Mouse (Mus musculus): Measurements from ENCODE around the gene Npnt. TPM values are rescaled to one million over a fixed set of nuclear protein-coding genes. Genes with fewer than 3 reads are reported as not detected.

Npnt gene
- polyA plus RNA-seq (2016; fragmentation: Nextera tagmentation; extraction: Ambion mirVana) = 2.7 and 3.3 TPM in 2 replicates

- Histone ChIP-seq H3K4me2 (peak within 1 kb of the TSS; percentile 83), H3K4me1 (peaks cover 10% of the 10 kb centered on the region), H3K9me3 (replicated peaks) (no peaks in the 10 kb centered on the region), H3K9ac (peak within 1 kb of the TSS; percentile 27; the same call in 1 of the 2 replicates), H3K27ac (no peak within 1 kb of the TSS), H3K36me3 (no peaks in the 10 kb centered on the region), H3K4me3 (peak within 1 kb of the TSS; percentile 60), H3K27me3 (replicated peaks) (peaks cover 56% of the 10 kb centered on the region)
- peak; percentile 72 for ATAC-seq
- under 1% methylated on average over 58 of the region's 82 CpGs for WGBS (ENCODE audit: insufficient replicate concordance)
Observed at GRCm38 (mm10) chr3:132949791-132950528, at the start of gene Npnt. Gene Npnt, minus strand, starts transcription at chr3:132950291.

- Histone ChIP-seq H3K27me3 (replicated peaks) (no peaks in the 10 kb centered on the region), H3K36me3 (peaks cover 48% of the 10 kb centered on the region), H3K27ac (no peak overlapping the region), H3K4me1 (no peaks in the 10 kb centered on the region), H3K9me3 (replicated peaks) (no peaks in the 10 kb centered on the region), H3K9ac (no peak overlapping the region), H3K4me2 (no peak overlapping the region), H3K4me3 (no peak overlapping the region)
- WGBS (ENCODE audit: insufficient replicate concordance) = 85% methylated on average over 9 of the region's 9 CpGs
- no peak for ATAC-seq
Observed at GRCm38 (mm10) chr3:132996299-132996698, 46.2 kb upstream of the Npnt start.

- H3K4me2 ChIP-seq = no peak overlapping the region
- no peak overlapping the region for H3K27ac ChIP-seq
- H3K27me3 ChIP-seq (replicated peaks) = no peaks in the 10 kb centered on the region
- no peak overlapping the region for H3K4me3 ChIP-seq
- H3K9me3 ChIP-seq (replicated peaks) = no peaks in the 10 kb centered on the region
- no peak for ATAC-seq
- no peak overlapping the region for H3K9ac ChIP-seq
- peaks cover 46% of the 10 kb centered on the region for H3K36me3 ChIP-seq
- 80% methylated on average over 3 of the region's 3 CpGs for WGBS (ENCODE audit: insufficient replicate concordance)
- no peaks in the 10 kb centered on the region for H3K4me1 ChIP-seq
Observed at GRCm38 (mm10) chr3:132995904-132996267, 45.8 kb upstream of the Npnt start.

GRCm38 (mm10) chr3:132995172-132995903 is 45.2 kb upstream of the Npnt start:
- ATAC-seq = no peak
- Histone ChIP-seq H3K4me1 (no peaks in the 10 kb centered on the region), H3K27ac (no peak overlapping the region), H3K9me3 (replicated peaks) (no peaks in the 10 kb centered on the region), H3K9ac (no peak overlapping the region), H3K4me3 (no peak overlapping the region), H3K36me3 (peaks cover 42% of the 10 kb centered on the region), H3K27me3 (replicated peaks) (no peaks in the 10 kb centered on the region), H3K4me2 (no peak overlapping the region)
- WGBS (ENCODE audit: insufficient replicate concordance) = 86% methylated on average over 7 of the region's 7 CpGs

- H3K36me3 ChIP-seq = peaks cover 42% of the 10 kb centered on the region
- no peak for ATAC-seq
- H3K9ac ChIP-seq = no peak overlapping the region
- no peaks in the 10 kb centered on the region for H3K9me3 ChIP-seq (replicated peaks)
- 77% methylated on average over 5 of the region's 5 CpGs for WGBS (ENCODE audit: insufficient replicate concordance)
- no peaks in the 10 kb centered on the region for H3K27me3 ChIP-seq (replicated peaks)
- no peaks in the 10 kb centered on the region for H3K4me1 ChIP-seq
- H3K27ac ChIP-seq = no peak overlapping the region
- H3K4me3 ChIP-seq = no peak overlapping the region
- no peak overlapping the region for H3K4me2 ChIP-seq
Observed at GRCm38 (mm10) chr3:132986188-132986587, 36.1 kb upstream of the Npnt start.

GRCm38 (mm10) chr3:132983845-132984485 is 33.9 kb upstream of the Npnt start:
- H3K4me2 ChIP-seq = no peak overlapping the region
- H3K4me3 ChIP-seq = no peak overlapping the region
- H3K4me1 ChIP-seq = no peaks in the 10 kb centered on the region
- no peaks in the 10 kb centered on the region for H3K9me3 ChIP-seq (replicated peaks)
- no peak for ATAC-seq
- no peak overlapping the region for H3K27ac ChIP-seq
- H3K9ac ChIP-seq = no peak overlapping the region
- H3K36me3 ChIP-seq = peaks cover 57% of the 10 kb centered on the region
- H3K27me3 ChIP-seq (replicated peaks) = no peaks in the 10 kb centered on the region
- 62% methylated on average over 4 of the region's 4 CpGs for WGBS (ENCODE audit: insufficient replicate concordance)

- WGBS (ENCODE audit: insufficient replicate concordance) = 83% methylated on average over 2 of the region's 2 CpGs
- no peak for ATAC-seq
- Histone ChIP-seq H3K9ac (no peak overlapping the region), H3K27ac (no peak overlapping the region), H3K36me3 (peaks cover 46% of the 10 kb centered on the region), H3K9me3 (replicated peaks) (no peaks in the 10 kb centered on the region), H3K4me1 (no peaks in the 10 kb centered on the region), H3K27me3 (replicated peaks) (no peaks in the 10 kb centered on the region), H3K4me3 (no peak overlapping the region), H3K4me2 (no peak overlapping the region)
Observed at GRCm38 (mm10) chr3:132981968-132982367, 31.9 kb upstream of the Npnt start.

- H3K4me1 ChIP-seq = no peaks in the 10 kb centered on the region
- H3K36me3 ChIP-seq = peaks cover 37% of the 10 kb centered on the region
- no peak overlapping the region for H3K4me2 ChIP-seq
- no peak for ATAC-seq
- no peaks in the 10 kb centered on the region for H3K27me3 ChIP-seq (replicated peaks)
- no peak overlapping the region for H3K27ac ChIP-seq
- H3K4me3 ChIP-seq = no peak overlapping the region
- H3K9ac ChIP-seq = no peak overlapping the region
- H3K9me3 ChIP-seq (replicated peaks) = no peaks in the 10 kb centered on the region
- 77% methylated on average over 12 of the region's 12 CpGs for WGBS (ENCODE audit: insufficient replicate concordance)
Observed at GRCm38 (mm10) chr3:132979781-132980461, 29.8 kb upstream of the Npnt start.

GRCm38 (mm10) chr3:132966255-132966654 is 16.2 kb upstream of the Npnt start:
- Histone ChIP-seq H3K27me3 (replicated peaks) (no peaks in the 10 kb centered on the region), H3K4me3 (no peak overlapping the region), H3K36me3 (no peaks in the 10 kb centered on the region), H3K9ac (no peak overlapping the region), H3K9me3 (replicated peaks) (no peaks in the 10 kb centered on the region), H3K27ac (no peak overlapping the region), H3K4me1 (no peaks in the 10 kb centered on the region; the same call in 1 of the 2 replicates), H3K4me2 (no peak overlapping the region)
- whole genome bisulfite sequencing (ENCODE audit: insufficient replicate concordance) = 40% methylated on average over 5 of the region's 5 CpGs
- no peak for ATAC-seq

GRCm38 (mm10) chr3:132964715-132965507 is 14.8 kb upstream of the Npnt start:
- Histone ChIP-seq H3K36me3 (no peaks in the 10 kb centered on the region), H3K9ac (no peak overlapping the region)

More at GRCm38 (mm10) chr3:132964715-132965507, 14.8 kb upstream of the Npnt start:
- H3K9me3 ChIP-seq (replicated peaks) = no peaks in the 10 kb centered on the region
- ATAC-seq = no peak
- no peaks in the 10 kb centered on the region for H3K27me3 ChIP-seq (replicated peaks)
- no peak overlapping the region for H3K4me2 ChIP-seq
- no peak overlapping the region for H3K27ac ChIP-seq
- 53% methylated on average over 9 of the region's 9 CpGs for WGBS (ENCODE audit: insufficient replicate concordance)
- H3K4me3 ChIP-seq = no peak overlapping the region
- no peaks in the 10 kb centered on the region; the same call in 1 of the 2 replicates for H3K4me1 ChIP-seq
